Mouse (Mus musculus) forebrain, embryonic 11.5 days (tissue): ENCODE data around the gene Ppp4c. TPM values are rescaled to one million over a fixed set of nuclear protein-coding genes. Genes with fewer than 3 reads are reported as not detected.

Experiments used
- ATAC-seq: fragments of 200-750 bp; cut with Nextera tagmentation; replicated peaks from 2 replicates; pipeline ENCODE4 v1.8.0; 2017; ENCODE audit warnings: moderate TSS enrichment; ENCODE audit not compliant: low FRiP score
- DNase-seq: peaks from one replicate; pipeline ENCODE4 v3.0.0-alpha.2; 2017; ENCODE audit warnings: low spot score
- H3K27ac ChIP-seq: fragments of 300-500 bp; sonication (generic); 2 replicates; pipeline ENCODE4 v1.5.1; 2014; ENCODE audit warnings: low read depth, low read length
- H3K27me3 ChIP-seq: fragments of 300-500 bp; sonication (generic); 2 replicates; pipeline ENCODE4 v1.6.1; 2014; ENCODE audit warnings: mild to moderate bottlenecking, low read length, mixed read lengths; ENCODE audit not compliant: control insufficient read depth, insufficient read depth
- H3K36me3 ChIP-seq: fragments of 300-500 bp; sonication (generic); 2 replicates; pipeline ENCODE4 v1.6.1; 2014; ENCODE audit warnings: mild to moderate bottlenecking, low read length, moderate library complexity, mixed read lengths; ENCODE audit not compliant: control insufficient read depth, insufficient read depth
- H3K4me1 ChIP-seq: fragments of 300-500 bp; sonication (generic); replicated peaks from 2 replicates; pipeline ENCODE4 v1.6.1; 2014; ENCODE audit warnings: low read length, mixed read lengths; ENCODE audit not compliant: control insufficient read depth, insufficient read depth
- H3K4me2 ChIP-seq: fragments of 300-500 bp; sonication (generic); 2 replicates; pipeline ENCODE4 v1.6.1; 2014; ENCODE audit warnings: low read depth, mild to moderate bottlenecking, low read length, moderate library complexity, mixed read lengths; ENCODE audit not compliant: severe bottlenecking
- H3K4me3 ChIP-seq: fragments of 300-500 bp; sonication (generic); 2 replicates; pipeline ENCODE4 v1.5.1; 2014; ENCODE audit warnings: low read depth, low read length
- H3K9ac ChIP-seq: fragments of 300-500 bp; sonication (generic); 2 replicates; pipeline ENCODE4 v1.6.1; 2014; ENCODE audit warnings: low read length
- H3K9me3 ChIP-seq: fragments of 300-500 bp; sonication (generic); 2 replicates; pipeline ENCODE4 v1.6.1; 2016; ENCODE audit warnings: low read length, mixed read lengths; ENCODE audit not compliant: control insufficient read depth
- WGBS: fragments of 180-500 bp; shearing (Covaris S2); extraction: QIAGEN DNeasy Blood & Tissue Kit; methylation state at CpG from one replicate; pipeline ENCODE4 v1.1.7; 2014; 5-methylcytosine and 5-hydroxymethylcytosine counted together
- polyA plus RNA-seq: library from polyadenylated mRNA; unstranded; fragments of >200 nt; fragmentation: Nextera tagmentation; extraction: Ambion mirVana; gene quantifications from 2 replicates; pipeline ENCODE4 v1.2.1, GENCODE M21; 2014

Gene Ppp4c
- polyA plus RNA-seq, 1 experiment from 2014 or later, result 348 TPM

- no peak for ATAC-seq
- Histone ChIP-seq H3K9me3 (no peaks in the 10 kb centered on the region), H3K4me3 (no peak overlapping the region), H3K27ac (no peak overlapping the region), H3K4me2 (peak overlapping the region; percentile 83; the same call in 1 of the 2 replicates), H3K9ac (peak overlapping the region; percentile 87; the same call in 1 of the 2 replicates), H3K4me1 (peaks cover 8% of the 10 kb centered on the region; the same call in 1 of the 2 replicates), H3K27me3 (no peaks in the 10 kb centered on the region), H3K36me3 (peaks cover 4% of the 10 kb centered on the region; the same call in 1 of the 2 replicates)
- WGBS, result 82% methylated on average over 4 of the region's 4 CpGs
- DNase-seq, result no peak
These were observed 15.1 kb upstream of the Ppp4c start for GRCm38 (mm10) chr7:126807405-126807804.

DNA sequence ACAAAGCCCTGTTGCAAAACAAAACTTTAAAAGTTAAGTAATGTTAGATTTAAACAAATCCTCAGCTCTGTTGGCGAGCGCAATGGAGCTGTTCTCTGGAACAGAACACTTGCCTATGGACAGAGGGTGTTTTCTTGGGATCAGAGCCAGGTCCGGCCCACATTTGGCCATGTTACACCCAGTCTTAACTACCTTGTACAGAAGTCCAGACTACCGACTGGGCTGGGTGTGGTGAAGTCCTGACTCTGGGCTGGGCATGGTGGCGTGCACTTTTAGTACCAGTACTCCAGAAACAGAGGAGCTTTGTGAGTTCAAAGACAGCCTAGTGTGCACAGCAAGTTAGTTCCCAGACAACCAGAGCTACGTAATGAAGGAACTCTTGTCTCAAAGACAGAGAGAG is 14.7 kb upstream of the Ppp4c start:
- H3K4me1 ChIP-seq, result peaks cover 8% of the 10 kb centered on the region; the same call in 1 of the 2 replicates
- no peak overlapping the region for H3K4me2 ChIP-seq
- no peak overlapping the region for H3K4me3 ChIP-seq
- DNase-seq, result no peak
- H3K27me3 ChIP-seq, result no peaks in the 10 kb centered on the region
- H3K27ac ChIP-seq, result no peak overlapping the region
- no peak for ATAC-seq
- no peak overlapping the region for H3K9ac ChIP-seq
- 91% methylated on average over 6 of the region's 6 CpGs for WGBS
- H3K9me3 ChIP-seq, result no peaks in the 10 kb centered on the region
- peaks cover 4% of the 10 kb centered on the region; the same call in 1 of the 2 replicates for H3K36me3 ChIP-seq

DNA sequence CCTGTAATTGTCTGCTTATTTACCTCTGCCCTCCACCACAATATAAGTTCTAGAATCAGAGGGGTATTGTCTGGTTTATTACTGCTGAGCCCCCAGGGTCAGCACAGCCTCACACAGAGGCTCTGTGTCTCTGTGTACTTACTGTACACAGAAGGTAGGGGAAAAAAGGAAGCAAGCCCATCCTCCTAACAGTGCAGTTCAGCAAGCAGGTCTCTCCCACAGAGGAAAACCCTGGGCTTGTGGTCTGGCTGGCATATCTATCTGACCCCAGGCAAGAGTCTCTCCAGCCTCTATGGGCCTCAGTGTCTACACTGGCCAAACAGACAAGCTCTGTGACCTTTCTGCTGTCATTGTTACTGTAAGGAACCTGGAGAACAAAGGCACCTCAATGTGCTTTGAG is 11.5 kb upstream of the Ppp4c start:
- no peak overlapping the region for H3K4me2 ChIP-seq
- no peaks in the 10 kb centered on the region for H3K27me3 ChIP-seq
- no peak for ATAC-seq
- peaks cover 4% of the 10 kb centered on the region; the same call in 1 of the 2 replicates for H3K36me3 ChIP-seq
- DNase-seq, result no peak
- peak overlapping the region; percentile 8; the same call in 1 of the 2 replicates for H3K9ac ChIP-seq
- H3K4me3 ChIP-seq, result no peak overlapping the region
- no peak overlapping the region for H3K27ac ChIP-seq
- peaks cover 19% of the 10 kb centered on the region for H3K4me1 ChIP-seq
- H3K9me3 ChIP-seq, result no peaks in the 10 kb centered on the region

DNA sequence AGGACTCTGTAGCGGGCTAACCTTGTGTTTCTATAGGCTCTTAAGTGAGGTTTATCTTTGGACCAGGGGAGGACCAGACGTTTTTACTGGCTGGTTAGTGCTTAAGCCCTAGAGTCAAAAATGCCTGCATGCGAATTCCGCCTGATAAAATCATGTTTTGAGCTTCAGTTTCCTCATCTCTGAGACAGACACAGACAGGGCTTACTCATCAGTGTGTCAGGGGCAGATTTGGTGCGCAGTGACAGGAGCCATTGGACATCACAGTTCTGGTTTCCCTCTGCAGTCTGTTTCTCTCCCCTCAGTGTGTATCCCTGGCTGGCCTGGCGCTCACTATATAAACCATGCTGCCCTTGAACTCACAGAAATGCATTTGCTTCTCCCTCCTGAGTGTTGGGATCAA is 10.9 kb upstream of the Ppp4c start:
- Histone ChIP-seq H3K27me3 (no peaks in the 10 kb centered on the region), H3K4me2 (no peak overlapping the region), H3K4me3 (no peak overlapping the region), H3K36me3 (peaks cover 4% of the 10 kb centered on the region; the same call in 1 of the 2 replicates), H3K27ac (no peak overlapping the region), H3K4me1 (peaks cover 16% of the 10 kb centered on the region), H3K9ac (no peak overlapping the region), H3K9me3 (no peaks in the 10 kb centered on the region)
- ATAC-seq (no peak), DNase-seq (no peak)
- 92% methylated on average over 6 of the region's 6 CpGs for WGBS

DNA sequence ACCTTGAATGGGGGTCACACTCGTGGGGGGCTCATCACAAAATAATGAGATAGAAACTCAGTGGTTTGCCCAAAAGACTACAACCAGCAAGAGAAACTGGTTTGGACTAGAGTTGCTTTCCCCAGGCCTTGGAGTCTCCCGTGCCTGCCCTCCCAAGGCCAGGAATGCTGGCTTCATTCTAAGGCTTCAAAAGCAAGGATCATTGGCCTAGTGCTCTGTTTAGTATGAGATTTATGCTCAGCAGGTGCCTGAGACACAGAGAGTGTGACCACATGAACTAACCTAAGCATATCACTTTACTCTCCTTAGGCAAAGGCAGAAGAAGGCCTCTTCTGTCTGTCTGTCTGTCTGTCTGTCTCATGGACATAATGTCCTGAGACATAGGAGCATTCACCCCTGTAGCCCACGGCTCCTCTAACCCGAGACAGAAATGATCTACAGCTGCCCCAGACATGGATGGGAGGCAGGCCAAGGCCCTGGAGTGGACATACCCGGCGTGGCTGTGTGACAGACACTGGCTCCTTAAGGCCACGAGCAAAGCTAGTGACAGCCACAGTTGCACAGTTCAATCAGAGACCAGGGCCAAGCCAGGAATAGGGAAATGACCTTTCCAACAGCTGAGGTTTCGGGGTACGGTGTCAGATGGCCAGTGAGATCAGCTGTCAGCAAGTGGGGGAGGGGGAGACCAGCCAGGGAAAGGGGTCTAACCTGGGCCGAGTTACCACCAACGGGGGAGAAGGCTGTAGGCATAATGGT is 10.0 kb upstream of the Ppp4c start:
- Histone ChIP-seq H3K9ac (no peak overlapping the region), H3K27ac (no peak overlapping the region), H3K27me3 (no peaks in the 10 kb centered on the region), H3K4me3 (no peak overlapping the region), H3K4me2 (no peak overlapping the region), H3K36me3 (peaks cover 4% of the 10 kb centered on the region; the same call in 1 of the 2 replicates), H3K9me3 (no peaks in the 10 kb centered on the region), H3K4me1 (peaks cover 20% of the 10 kb centered on the region)
- 91% methylated on average over 11 of the region's 11 CpGs for WGBS
- no peak for ATAC-seq
- DNase-seq, result no peak

- Histone ChIP-seq H3K9me3 (no peaks in the 10 kb centered on the region), H3K36me3 (peaks cover 9% of the 10 kb centered on the region; the same call in 1 of the 2 replicates), H3K4me2 (no peak overlapping the region), H3K4me1 (peaks cover 30% of the 10 kb centered on the region), H3K4me3 (no peak overlapping the region), H3K27ac (no peak overlapping the region), H3K27me3 (no peaks in the 10 kb centered on the region), H3K9ac (no peak overlapping the region)
- DNase-seq (no peak), ATAC-seq (no peak)
- WGBS, result 95% methylated on average over 16 of the region's 16 CpGs
These were observed 8.7 kb upstream of the Ppp4c start for GRCm38 (mm10) chr7:126801057-126801422.

GRCm38 (mm10) chr7:126800269-126801056 is 8.2 kb upstream of the Ppp4c start:
- Histone ChIP-seq H3K36me3 (peaks cover 11% of the 10 kb centered on the region; the same call in 1 of the 2 replicates), H3K4me2 (peak overlapping the region; percentile 79), H3K9ac (peak overlapping the region; percentile 74), H3K27ac (peak overlapping the region; percentile 92), H3K27me3 (no peaks in the 10 kb centered on the region), H3K9me3 (no peaks in the 10 kb centered on the region), H3K4me3 (peak overlapping the region; percentile 68; the same call in 1 of the 2 replicates), H3K4me1 (peaks cover 30% of the 10 kb centered on the region)
- no peak for DNase-seq
- 49% methylated on average over 5 of the region's 5 CpGs for WGBS
- ATAC-seq, result no peak

GRCm38 (mm10) chr7:126799468-126800268 is 7.4 kb upstream of the Ppp4c start:
- H3K36me3 ChIP-seq, result peaks cover 12% of the 10 kb centered on the region; the same call in 1 of the 2 replicates
- no peaks in the 10 kb centered on the region for H3K9me3 ChIP-seq
- peak overlapping the region; percentile 68 for H3K4me3 ChIP-seq
- H3K27me3 ChIP-seq, result no peaks in the 10 kb centered on the region
- under 1% methylated on average over 38 of the region's 38 CpGs for WGBS
- peak overlapping the region; percentile 92 for H3K27ac ChIP-seq
- ATAC-seq (peak; percentile 92), DNase-seq (no peak)
- peaks cover 30% of the 10 kb centered on the region for H3K4me1 ChIP-seq
- peak overlapping the region; percentile 74 for H3K9ac ChIP-seq
- peak overlapping the region; percentile 79 for H3K4me2 ChIP-seq
